Mouse (Mus musculus): ENCODE data around the gene Arl15.

The Arl15 gene

GRCm38 (mm10) chr13:114114586-114114985 is 320.3 kb downstream of the Arl15 start:
- no peak for TF ChIP-seq GATA4 (IDR thresholded peaks at IDR 0.05; ENCODE audit: insufficient replicate concordance, low read length)

GRCm38 (mm10) chr13:114115106-114115505 is 320.8 kb downstream of the Arl15 start:
- TF ChIP-seq GATA4 (IDR thresholded peaks at IDR 0.05; ENCODE audit: insufficient replicate concordance, low read length) = no peak

GRCm38 (mm10) chr13:114118104-114118830 is 324.0 kb downstream of the Arl15 start:
- TF ChIP-seq GATA4 (IDR thresholded peaks at IDR 0.05; ENCODE audit: insufficient replicate concordance, low read length) = no peak

GRCm38 (mm10) chr13:114119816-114120215 is 325.5 kb downstream of the Arl15 start:
- TF ChIP-seq GATA4 (IDR thresholded peaks at IDR 0.05; ENCODE audit: insufficient replicate concordance, low read length) = no peak

GRCm38 (mm10) chr13:114121591-114121990 is 327.3 kb downstream of the Arl15 start:
- no peak for TF ChIP-seq GATA4 (IDR thresholded peaks at IDR 0.05; ENCODE audit: insufficient replicate concordance, low read length)

- TF ChIP-seq GATA4 (IDR thresholded peaks at IDR 0.05; ENCODE audit: insufficient replicate concordance, low read length) = no peak
Measured at GRCm38 (mm10) chr13:114123391-114123790, 329.1 kb downstream of the Arl15 start.

GRCm38 (mm10) chr13:114124385-114124784 is 330.1 kb downstream of the Arl15 start:
- no peak for TF ChIP-seq GATA4 (IDR thresholded peaks at IDR 0.05; ENCODE audit: insufficient replicate concordance, low read length)

GRCm38 (mm10) chr13:114124991-114125390 is 330.7 kb downstream of the Arl15 start:
- TF ChIP-seq GATA4 (IDR thresholded peaks at IDR 0.05; ENCODE audit: insufficient replicate concordance, low read length) = no peak

- no peak for TF ChIP-seq GATA4 (IDR thresholded peaks at IDR 0.05; ENCODE audit: insufficient replicate concordance, low read length)
Measured at GRCm38 (mm10) chr13:114128366-114128765, 334.1 kb downstream of the Arl15 start.

- TF ChIP-seq GATA4 (IDR thresholded peaks at IDR 0.05; ENCODE audit: insufficient replicate concordance, low read length) = no peak
Measured at GRCm38 (mm10) chr13:114129986-114130385, 335.7 kb downstream of the Arl15 start.

- no peak for TF ChIP-seq GATA4 (IDR thresholded peaks at IDR 0.05; ENCODE audit: insufficient replicate concordance, low read length)
Measured at GRCm38 (mm10) chr13:114130566-114131319, 336.4 kb downstream of the Arl15 start.

GRCm38 (mm10) chr13:114138921-114139320 is 344.6 kb downstream of the Arl15 start:
- no peak for TF ChIP-seq GATA4 (IDR thresholded peaks at IDR 0.05; ENCODE audit: insufficient replicate concordance, low read length)

- no peak for TF ChIP-seq GATA4 (IDR thresholded peaks at IDR 0.05; ENCODE audit: insufficient replicate concordance, low read length)
Measured at GRCm38 (mm10) chr13:114139570-114139969, 345.3 kb downstream of the Arl15 start.

- no peak for TF ChIP-seq GATA4 (IDR thresholded peaks at IDR 0.05; ENCODE audit: insufficient replicate concordance, low read length)
Measured at GRCm38 (mm10) chr13:114142826-114143225, 348.5 kb downstream of the Arl15 start.

GRCm38 (mm10) chr13:114143247-114143646 is 348.9 kb downstream of the Arl15 start:
- no peak for TF ChIP-seq GATA4 (IDR thresholded peaks at IDR 0.05; ENCODE audit: insufficient replicate concordance, low read length)
